Comparison of ENCODE assay signal across 24 mouse cellular contexts in the genomic region with DNA sequence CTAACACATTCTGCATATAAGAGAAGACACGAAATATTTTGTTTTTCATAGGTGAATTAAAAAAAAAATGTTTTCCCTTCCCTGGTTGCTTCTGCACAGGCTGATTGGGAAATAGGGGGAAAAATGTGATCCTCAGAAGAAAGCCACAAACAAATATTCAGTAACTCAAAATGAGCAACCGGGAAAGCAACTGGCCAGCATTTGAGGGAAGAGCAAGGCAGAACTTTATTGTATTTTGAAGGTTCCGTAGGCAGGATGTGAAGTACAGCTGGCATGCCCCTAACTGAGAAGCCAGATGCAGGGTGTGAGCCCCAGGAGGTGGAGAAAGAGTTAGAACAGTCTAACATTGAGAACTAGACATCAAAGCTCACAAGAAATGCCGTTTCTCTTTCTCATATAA. TPM values are rescaled to one million over a fixed set of nuclear protein-coding genes. Genes with fewer than 3 reads are reported as not detected.
DNase-seq lines count a peak whose midpoint lies in the region; TF ChIP-seq lines count a peak whose summit lies in the region.
"Had no signal": no experiment of that assay in that cellular context is flagged by ENCODE, and none has a peak within 500 bp of the region (broad histone marks: within the 10 kb centered on the region; RNA-seq: fewer than 3 reads in every experiment).

No protein-coding gene starts in this region.

- DNase-seq in 3134 (ENCODE audit: extremely low read depth, insufficient read length, low spot score) = peak; percentile 34
- DNase-seq in thymus, postnatal 14 days = peak; percentile 76
- DNase-seq in adrenal gland, postnatal 36 days = no peak
- no peak for DNase-seq in testis, postnatal 14 days (ENCODE audit: low spot score)
- no peak for DNase-seq in kidney, adult 18-20 months
- DNase-seq: adrenal gland, postnatal 14 days; cerebellum, adult 18-20 months; cerebellum, postnatal 14 days; heart, postnatal 36 days; kidney, adult 8-10 months; lung, embryonic 14.5 days; right cerebral cortex, adult 18-20 months had no signal

- H3K79me2 ChIP-seq in C2C12 (ENCODE audit: control insufficient read depth, insufficient read depth) (no peaks in the 10 kb centered on the region), myocyte (ENCODE audit: control insufficient read depth, insufficient read depth) (no peaks in the 10 kb centered on the region)

- TF ChIP-seq CTCF in C2C12 (IDR thresholded peaks at IDR 0.05; ENCODE audit: control insufficient read depth, insufficient read depth, insufficient read length) = no peak

- no peak for TF ChIP-seq POLR2A in myocyte (IDR thresholded peaks at IDR 0.05; ENCODE audit: insufficient read length, low read depth)

- no peaks in the 10 kb centered on the region for H3K79me3 ChIP-seq in C2C12 (ENCODE audit: low read depth)

- no peaks in the 10 kb centered on the region for H3K27me3 ChIP-seq in C2C12 (ENCODE audit: control insufficient read depth, insufficient read depth, insufficient read length)
- H3K27me3 ChIP-seq in myocyte (ENCODE audit: control insufficient read depth, insufficient read depth, insufficient read length) = no peaks in the 10 kb centered on the region
- H3K27me3 ChIP-seq: heart, embryonic 15.5 days; hindbrain, embryonic 12.5 days; intestine, embryonic 15.5 days; liver, embryonic 15.5 days; midbrain, embryonic 15.5 days; neural tube, embryonic 12.5 days; Patski had no signal

- H3ac ChIP-seq in C2C12 (ENCODE audit: control insufficient read depth, insufficient read length, low read depth) (peak overlapping the region; percentile 28), myocyte (ENCODE audit: control insufficient read depth, insufficient read length) (no peak overlapping the region)

- H3K36me3 ChIP-seq in C2C12 (ENCODE audit: control insufficient read depth, insufficient read depth) (no peaks in the 10 kb centered on the region), myocyte (ENCODE audit: control insufficient read depth, insufficient read depth) (no peaks in the 10 kb centered on the region)
- H3K36me3 ChIP-seq: G1E; heart, embryonic 10.5 days; heart, embryonic 15.5 days; hindbrain, embryonic 12.5 days; intestine, embryonic 15.5 days; liver, embryonic 15.5 days; midbrain, embryonic 10.5 days; midbrain, embryonic 15.5 days; neural tube, embryonic 12.5 days had no signal

- no peak overlapping the region for H3K4me3 ChIP-seq in C2C12 (ENCODE audit: insufficient read depth, poor library complexity, severe bottlenecking)
- no peak overlapping the region for H3K4me3 ChIP-seq in myocyte
- H3K4me3 ChIP-seq: heart, embryonic 10.5 days; heart, embryonic 15.5 days; hindbrain, embryonic 12.5 days; intestine, embryonic 15.5 days; liver, embryonic 15.5 days; midbrain, embryonic 10.5 days; midbrain, embryonic 15.5 days; neural tube, embryonic 12.5 days had no signal

- peak overlapping the region; percentile 82 for H3K4me2 ChIP-seq in myocyte (ENCODE audit: low read depth)
- H3K4me2 ChIP-seq: heart, embryonic 15.5 days; hindbrain, embryonic 12.5 days; intestine, embryonic 15.5 days; liver, embryonic 15.5 days; lung, embryonic 14.5 days; midbrain, embryonic 15.5 days; neural tube, embryonic 12.5 days had no signal

TF ChIP-seq in C2C12, 6 proteins besides CTCF, POLR2A, EP300 and RAD21:
- TF ChIP-seq MYOD1 (IDR thresholded peaks at IDR 0.05; ENCODE audit: control insufficient read depth, insufficient read length, low read depth) (no peak), FOSL1 (IDR thresholded peaks at IDR 0.05; ENCODE audit: insufficient read depth, low read length, poor library complexity, severe bottlenecking) (no peak), MAX (IDR thresholded peaks at IDR 0.05) (no peak), CEBPB (IDR thresholded peaks at IDR 0.05; ENCODE audit: low read depth) (peak; percentile 85)

TF ChIP-seq in myocyte, 11 proteins besides CTCF, POLR2A, EP300 and RAD21:
- no peak for TF ChIP-seq MYOG (IDR thresholded peaks at IDR 0.05; ENCODE audit: control insufficient read depth in 1 of 3, insufficient read depth in 1 of 3, insufficient read length in 2 of 3, low read depth in 2 of 3)
- peak; percentile 73; the same call in 1 of the 2 replicates for TF ChIP-seq CEBPB (IDR thresholded peaks at IDR 0.05; ENCODE audit: insufficient read depth, poor library complexity, severe bottlenecking)
- TF ChIP-seq MYOD1 (IDR thresholded peaks at IDR 0.05; ENCODE audit: control insufficient read depth in 1 of 3, insufficient read length in 2 of 3, low read depth in 2 of 3) = peak in 2 of 3 experiments; percentile 32 to 39

RNA-seq across cellular contexts. Expression of gene Myo10, which starts 44.0 kb away (rescaled TPM):
- polyA plus RNA-seq in C2C12 (2012; fragmentation: generic; extraction: Trizol) (89.8 TPM), myocyte (2012; fragmentation: generic; extraction: Trizol) (71.4 TPM)
- total RNA-seq in adrenal gland, postnatal 36 days (2021) = 100 to 1,000 TPM in 1 of 2 experiments, 10 to 100 TPM in 1; 83.3 to 141 TPM
- polyA plus RNA-seq: G1E had no signal

Comparison
In these comparisons a context has a peak if more than half of its experiments do, and no peak if none do; other contexts are left out.
1. DNase-seq: peak in 3134 (single experiment) and thymus, postnatal 14 days (single experiment); none in adrenal gland, postnatal 36 days (0 of 2), testis, postnatal 14 days (single experiment) and kidney, adult 18-20 months (single experiment).